Mouse (Mus musculus): ENCODE measurements around the gene Slc40a1. TPM values are rescaled to one million over a fixed set of nuclear protein-coding genes. Genes with fewer than 3 reads are reported as not detected.

The Slc40a1 gene
- 10 to 100 TPM; 14.9 to 17.3 TPM for total RNA-seq (2021)
- long read RNA-seq, experiment 1, transcript Slc40a1-201 (8 exons, 3,370 nt) = major isoform, 25 of 28 reads
- long read RNA-seq, experiment 1, partial matches to known transcripts = 1 of 28 reads
- long read RNA-seq, experiment 1, other reads (novel, unspliced or antisense) = 2 of 28 reads
- long read RNA-seq, experiment 2, transcript Slc40a1-201 (8 exons, 3,370 nt) = major isoform, 33 of 41 reads
- long read RNA-seq, experiment 2, partial matches to known transcripts = 3 of 41 reads
- long read RNA-seq, experiment 2, other reads (novel, unspliced or antisense) = 5 of 41 reads

- intact Hi-C loops (cut with DNase I) = no loop called here
- no peak for DNase-seq
Observed at GRCm38 (mm10) chr1:45926393-45926763, at the start of gene Slc40a1. Slc40a1 (minus strand) TSS chr1:45926523.

GRCm38 (mm10) chr1:45971314-45971713 is 45.0 kb upstream of the Slc40a1 start:
- intact Hi-C loops (cut with DNase I) = no loop called here
- no peak for DNase-seq

GRCm38 (mm10) chr1:45948988-45949387 is 22.7 kb upstream of the Slc40a1 start:
- DNase-seq = no peak
- intact Hi-C loops (cut with DNase I) = no loop called here

- intact Hi-C loops (cut with DNase I) = no loop called here
- DNase-seq = no peak
Observed at GRCm38 (mm10) chr1:45947843-45948242, 21.5 kb upstream of the Slc40a1 start.

- intact Hi-C loops (cut with DNase I) = loop anchor here (2.0 kb wide), 1 partner anchor 106 kb away; no protein-coding TSS in a partner anchor
- no peak for DNase-seq
Observed at GRCm38 (mm10) chr1:45931127-45931526, 4.8 kb upstream of the Slc40a1 start.

GRCm38 (mm10) chr1:45926911-45927310 is 588 bp upstream of the Slc40a1 start:
- intact Hi-C loops (cut with DNase I) = no loop called here
- no peak for DNase-seq

GRCm38 (mm10) chr1:45925500-45926392 is 577 bp downstream of the Slc40a1 start:
- intact Hi-C loops (cut with DNase I) = no loop called here
- DNase-seq = peak; percentile 88 to 89

- intact Hi-C loops (cut with DNase I) = no loop called here
- DNase-seq = no peak
Observed at GRCm38 (mm10) chr1:45925131-45925499, 1.2 kb downstream of the Slc40a1 start.

- intact Hi-C loops (cut with DNase I) = no loop called here
- DNase-seq = no peak
Observed at GRCm38 (mm10) chr1:45924516-45924915, 1.8 kb downstream of the Slc40a1 start.

GRCm38 (mm10) chr1:45923306-45923705 is 3.0 kb downstream of the Slc40a1 start:
- DNase-seq = no peak
- intact Hi-C loops (cut with DNase I) = no loop called here

- intact Hi-C loops (cut with DNase I) = no loop called here
- DNase-seq = no peak
Observed at GRCm38 (mm10) chr1:45920703-45921102, 5.6 kb downstream of the Slc40a1 start.

GRCm38 (mm10) chr1:45919752-45920151 is 6.6 kb downstream of the Slc40a1 start:
- no peak for DNase-seq
- intact Hi-C loops (cut with DNase I) = no loop called here

GRCm38 (mm10) chr1:45917136-45917803 is 9.1 kb downstream of the Slc40a1 start:
- intact Hi-C loops (cut with DNase I) = no loop called here
- DNase-seq = no peak

- DNase-seq = no peak
- intact Hi-C loops (cut with DNase I) = no loop called here
Observed at GRCm38 (mm10) chr1:45916174-45916573, 10.1 kb downstream of the Slc40a1 start.

GRCm38 (mm10) chr1:45914236-45914635 is 12.1 kb downstream of the Slc40a1 start:
- intact Hi-C loops (cut with DNase I) = no loop called here
- DNase-seq = no peak

- intact Hi-C loops (cut with DNase I) = no loop called here
- DNase-seq = peak; percentile 28 to 51
Observed at GRCm38 (mm10) chr1:45905107-45905821, 21.1 kb downstream of the Slc40a1 start.

- intact Hi-C loops (cut with DNase I) = no loop called here
- no peak for DNase-seq
Observed at GRCm38 (mm10) chr1:45904161-45904560, 22.2 kb downstream of the Slc40a1 start.

GRCm38 (mm10) chr1:45898044-45898443 is 28.3 kb downstream of the Slc40a1 start:
- intact Hi-C loops (cut with DNase I) = no loop called here
- DNase-seq = no peak

- peak; percentile 16 to 35 for DNase-seq
- intact Hi-C loops (cut with DNase I) = no loop called here
Observed at GRCm38 (mm10) chr1:45894168-45894912, 32.0 kb downstream of the Slc40a1 start.

GRCm38 (mm10) chr1:45891986-45892385 is 34.3 kb downstream of the Slc40a1 start:
- intact Hi-C loops (cut with DNase I) = no loop called here
- no peak for DNase-seq
